Mouse (Mus musculus) heart, embryonic 12.5 days (tissue): Measurements from ENCODE around the gene Mrpl33. TPM values are rescaled to one million over a fixed set of nuclear protein-coding genes. Genes with fewer than 3 reads are reported as not detected.

Experiments used
- ATAC-seq: fragments of 200-750 bp; cut with Nextera tagmentation; 2 replicates; pipeline ENCODE4 v1.8.0; 2017; ENCODE audit warnings: moderate TSS enrichment, moderate library complexity; ENCODE audit not compliant: insufficient number of reproducible peaks, low FRiP score
- H3K27ac ChIP-seq: fragments of 300-500 bp; sonication (generic); 2 replicates; pipeline ENCODE4 v1.5.1; 2016; ENCODE audit warnings: mild to moderate bottlenecking, moderate library complexity; ENCODE audit not compliant: poor library complexity, severe bottlenecking
- H3K27me3 ChIP-seq: fragments of 300-500 bp; sonication (generic); replicated peaks from 2 replicates; pipeline ENCODE4 v1.6.1; 2016; ENCODE audit warnings: mild to moderate bottlenecking, moderate library complexity
- H3K36me3 ChIP-seq: fragments of 300-500 bp; sonication (generic); 2 replicates; pipeline ENCODE4 v1.6.1; 2016; ENCODE audit warnings: mild to moderate bottlenecking, moderate library complexity
- H3K4me1 ChIP-seq: fragments of 300-500 bp; sonication (generic); replicated peaks from 2 replicates; pipeline ENCODE4 v1.6.1; 2016; ENCODE audit warnings: mild to moderate bottlenecking
- H3K4me2 ChIP-seq: fragments of 300-500 bp; sonication (generic); 2 replicates; pipeline ENCODE4 v1.6.1; 2016; ENCODE audit warnings: mild to moderate bottlenecking, moderate library complexity
- H3K4me3 ChIP-seq: fragments of 300-500 bp; sonication (generic); 2 replicates; pipeline ENCODE4 v1.5.1; 2016; ENCODE audit warnings: mild to moderate bottlenecking
- H3K9ac ChIP-seq: fragments of 300-500 bp; sonication (generic); 2 replicates; pipeline ENCODE4 v1.6.1; 2016; ENCODE audit warnings: mild to moderate bottlenecking, moderate library complexity
- H3K9me3 ChIP-seq: fragments of 300-500 bp; sonication (generic); replicated peaks from 2 replicates; pipeline ENCODE4 v1.6.1; 2016; ENCODE audit warnings: mild to moderate bottlenecking, moderate library complexity
- WGBS: fragments of 180-500 bp; shearing (Covaris S2); methylation state at CpG from one replicate; pipeline ENCODE4 v1.1.7; 2016; 5-methylcytosine and 5-hydroxymethylcytosine counted together
- polyA plus RNA-seq: library from polyadenylated mRNA; unstranded; fragments of >200 nt; fragmentation: Nextera tagmentation; extraction: Ambion mirVana; gene quantifications from 2 replicates; pipeline ENCODE4 v1.2.1, GENCODE M21; 2016

Mrpl33 gene
- 372 TPM in 2 replicates for polyA plus RNA-seq

DNA sequence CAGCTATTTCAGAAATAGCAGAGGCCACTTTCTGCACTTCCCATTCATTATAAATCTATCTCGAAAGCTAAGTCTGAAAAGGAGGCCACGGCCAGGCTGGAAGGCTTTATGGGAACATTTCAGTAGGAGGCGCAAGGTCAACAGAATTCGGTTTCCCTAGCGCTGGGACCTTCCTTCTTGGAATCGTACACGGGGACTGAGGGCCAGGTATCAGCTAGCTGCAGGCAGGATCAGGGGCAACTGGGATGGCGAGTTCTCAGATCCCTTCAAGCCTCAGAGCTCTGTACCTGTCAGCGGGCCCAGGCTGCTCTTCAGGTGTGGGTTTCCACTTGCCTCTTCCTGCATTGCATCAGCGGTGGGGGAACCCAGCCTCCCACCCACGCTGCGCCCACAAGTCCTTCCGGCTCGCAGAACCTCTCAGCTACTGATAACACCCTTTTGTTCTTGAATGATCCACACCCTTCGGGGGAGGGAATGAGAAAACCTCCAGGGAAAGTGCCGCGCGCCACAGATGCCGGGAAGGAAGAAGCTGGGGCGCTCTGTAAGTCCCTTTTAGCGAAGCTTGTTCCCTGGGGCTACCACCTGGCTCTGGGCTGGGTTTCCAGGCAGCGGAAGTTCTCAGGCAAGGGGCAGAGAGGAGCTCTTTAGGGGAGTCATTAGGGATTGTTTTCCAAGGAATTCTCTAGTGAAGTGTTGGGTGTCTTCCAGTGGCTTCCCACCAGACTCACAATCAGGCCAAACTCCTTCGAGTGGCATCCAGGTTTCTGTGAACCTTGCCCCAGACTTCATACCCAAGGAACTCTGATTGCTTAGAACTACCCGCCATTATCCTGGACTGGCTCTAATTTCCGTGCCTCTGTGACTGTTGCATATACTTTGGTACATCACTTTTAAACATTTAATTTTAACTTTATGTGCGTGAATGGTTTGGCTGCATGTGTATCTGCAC, at the start of gene Mrpl33:
TSS of gene Mrpl33 (plus strand) at position 455 of the 949 bp plus-strand sequence.
- peak within 1 kb of the TSS; percentile 53 for H3K27ac ChIP-seq
- no peaks in the 10 kb centered on the region for H3K27me3 ChIP-seq
- H3K4me3 ChIP-seq = peak within 1 kb of the TSS; percentile 54
- H3K9ac ChIP-seq = peak within 1 kb of the TSS; percentile 74
- peaks cover 13% of the 10 kb centered on the region for H3K4me1 ChIP-seq
- peaks cover 6% of the 10 kb centered on the region for H3K9me3 ChIP-seq
- peak; percentile 59; the same call in 1 of the 2 replicates for ATAC-seq
- WGBS = 6% methylated on average over 26 of the region's 26 CpGs
- H3K4me2 ChIP-seq = peak within 1 kb of the TSS; percentile 92
- H3K36me3 ChIP-seq = no peaks in the 10 kb centered on the region

GRCm38 (mm10) chr5:31559401-31559800, 37.3 kb upstream of the Mrpl33 start:
- H3K27ac ChIP-seq = no peak overlapping the region
- peaks cover 8% of the 10 kb centered on the region for H3K4me1 ChIP-seq
- no peaks in the 10 kb centered on the region for H3K27me3 ChIP-seq
- H3K9ac ChIP-seq = no peak overlapping the region
- H3K4me3 ChIP-seq = no peak overlapping the region
- WGBS = 63% methylated on average over 1 of the region's 1 CpGs
- ATAC-seq = no peak
- H3K4me2 ChIP-seq = no peak overlapping the region
- no peaks in the 10 kb centered on the region for H3K9me3 ChIP-seq
- H3K36me3 ChIP-seq = peaks cover 44% of the 10 kb centered on the region

DNA sequence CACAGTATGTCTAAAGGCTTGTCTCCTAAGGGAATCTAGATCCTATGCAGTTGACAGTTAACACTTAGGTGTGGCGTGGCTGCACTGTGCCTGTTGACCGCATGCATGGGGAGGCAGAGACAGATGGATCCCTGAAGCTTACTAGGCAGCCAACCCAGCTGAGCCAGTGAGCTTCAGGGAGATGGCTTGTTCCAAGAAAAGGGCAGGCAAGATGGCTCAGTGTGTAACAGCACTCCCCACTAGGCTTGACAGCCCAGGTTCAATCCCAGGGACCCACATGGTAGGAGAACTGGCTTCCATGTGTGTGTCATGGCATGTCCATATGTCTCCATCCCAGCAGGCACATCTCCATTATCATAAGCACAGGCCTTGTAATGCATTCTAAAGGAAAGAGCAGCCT, 36.4 kb upstream of the Mrpl33 start:
- WGBS = 93% methylated on average over 2 of the region's 2 CpGs
- H3K27me3 ChIP-seq = no peaks in the 10 kb centered on the region
- H3K4me1 ChIP-seq = peaks cover 17% of the 10 kb centered on the region
- no peak overlapping the region for H3K4me2 ChIP-seq
- no peak overlapping the region for H3K9ac ChIP-seq
- ATAC-seq = no peak
- no peaks in the 10 kb centered on the region for H3K9me3 ChIP-seq
- no peak overlapping the region for H3K27ac ChIP-seq
- H3K36me3 ChIP-seq = peaks cover 36% of the 10 kb centered on the region
- no peak overlapping the region for H3K4me3 ChIP-seq

DNA sequence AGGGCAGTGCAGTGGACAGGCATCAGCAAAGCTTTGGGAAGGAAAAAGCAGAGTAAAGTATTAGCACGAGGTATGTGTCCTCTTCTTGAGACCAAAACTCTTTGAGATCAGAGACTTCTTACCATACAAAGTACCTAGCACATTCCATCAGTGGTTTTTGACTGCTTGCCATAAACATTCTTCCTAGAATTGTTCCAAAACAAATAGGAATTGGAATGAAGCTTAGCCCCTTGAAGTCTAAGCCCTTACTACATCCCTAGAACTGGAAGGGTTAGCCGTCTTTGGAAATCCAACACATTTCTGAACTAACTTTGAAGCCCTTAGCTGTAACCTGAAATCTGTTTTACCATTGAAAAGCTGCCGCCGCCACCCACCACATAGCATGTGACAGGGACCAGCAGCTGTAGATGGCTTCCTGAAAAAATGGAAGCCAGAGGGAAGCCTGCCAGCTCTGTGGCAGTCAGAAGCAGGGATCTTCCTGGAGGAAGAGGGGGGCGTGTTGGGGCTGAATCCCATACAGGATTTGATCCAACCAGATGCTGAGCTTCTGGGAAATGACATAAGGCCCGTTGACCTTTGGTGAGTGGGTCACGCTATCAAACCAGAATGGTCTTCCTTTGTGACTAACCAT, 34.6 kb upstream of the Mrpl33 start:
- WGBS = 86% methylated on average over 7 of the region's 7 CpGs
- H3K4me3 ChIP-seq = no peak overlapping the region
- H3K9me3 ChIP-seq = no peaks in the 10 kb centered on the region
- no peak for ATAC-seq
- H3K27ac ChIP-seq = no peak overlapping the region
- no peaks in the 10 kb centered on the region for H3K27me3 ChIP-seq
- H3K9ac ChIP-seq = no peak overlapping the region
- H3K4me2 ChIP-seq = no peak overlapping the region
- H3K36me3 ChIP-seq = peaks cover 24% of the 10 kb centered on the region
- peaks cover 18% of the 10 kb centered on the region for H3K4me1 ChIP-seq

GRCm38 (mm10) chr5:31563496-31563895, 33.2 kb upstream of the Mrpl33 start:
- 3% methylated on average over 6 of the region's 6 CpGs for WGBS
- Histone ChIP-seq H3K9me3 (no peaks in the 10 kb centered on the region), H3K27me3 (no peaks in the 10 kb centered on the region), H3K27ac (0 out of 2 replicates have a peak overlapping the region, but pooled peaks have one; percentile 31), H3K4me2 (peak overlapping the region; percentile 21; the same call in 1 of the 2 replicates), H3K9ac (no peak overlapping the region), H3K4me3 (no peak overlapping the region), H3K4me1 (peaks cover 29% of the 10 kb centered on the region), H3K36me3 (peaks cover 16% of the 10 kb centered on the region)
- no peak for ATAC-seq

GRCm38 (mm10) chr5:31563905-31564304, 32.8 kb upstream of the Mrpl33 start:
- no peaks in the 10 kb centered on the region for H3K9me3 ChIP-seq
- no peak for ATAC-seq
- peak overlapping the region; percentile 21; the same call in 1 of the 2 replicates for H3K4me2 ChIP-seq
- no peaks in the 10 kb centered on the region for H3K27me3 ChIP-seq
- H3K9ac ChIP-seq = no peak overlapping the region
- H3K4me3 ChIP-seq = no peak overlapping the region
- H3K27ac ChIP-seq = 0 out of 2 replicates have a peak overlapping the region, but pooled peaks have one; percentile 69
- H3K4me1 ChIP-seq = peaks cover 33% of the 10 kb centered on the region
- 32% methylated on average over 7 of the region's 7 CpGs for WGBS
- peaks cover 16% of the 10 kb centered on the region for H3K36me3 ChIP-seq

DNA sequence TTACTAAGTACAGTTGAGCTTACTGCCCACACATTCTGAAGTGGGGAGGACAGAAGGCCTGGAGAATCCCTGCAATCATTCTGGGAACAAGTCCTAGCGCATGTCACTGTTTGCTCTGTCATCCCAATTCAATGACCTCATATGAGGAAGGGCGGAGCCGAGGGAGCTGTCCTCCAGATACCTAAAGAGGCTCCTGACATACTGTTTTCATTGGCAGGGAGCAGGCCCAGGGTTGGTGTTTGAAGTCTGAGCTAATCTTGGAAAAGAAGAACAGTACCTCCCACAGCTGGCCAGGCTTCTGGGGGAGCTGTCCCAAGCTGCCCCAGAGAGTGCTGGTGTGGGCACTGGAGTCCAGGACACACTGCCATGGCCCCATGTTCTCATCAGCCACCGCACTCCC, 31.8 kb upstream of the Mrpl33 start:
- H3K27me3 ChIP-seq = no peaks in the 10 kb centered on the region
- peak overlapping the region; percentile 69 for H3K27ac ChIP-seq
- H3K4me3 ChIP-seq = no peak overlapping the region
- WGBS = 49% methylated on average over 4 of the region's 4 CpGs
- no peaks in the 10 kb centered on the region for H3K9me3 ChIP-seq
- peaks cover 42% of the 10 kb centered on the region for H3K4me1 ChIP-seq
- peaks cover 7% of the 10 kb centered on the region for H3K36me3 ChIP-seq
- H3K4me2 ChIP-seq = no peak overlapping the region
- ATAC-seq = peak; percentile 19; the same call in 1 of the 2 replicates
- H3K9ac ChIP-seq = no peak overlapping the region; the same call in 1 of the 2 replicates

- no peaks in the 10 kb centered on the region for H3K36me3 ChIP-seq
- H3K27ac ChIP-seq = no peak overlapping the region
- no peak overlapping the region for H3K4me2 ChIP-seq
- H3K9ac ChIP-seq = no peak overlapping the region
- no peaks in the 10 kb centered on the region for H3K9me3 ChIP-seq
- H3K4me1 ChIP-seq = peaks cover 52% of the 10 kb centered on the region
- no peaks in the 10 kb centered on the region for H3K27me3 ChIP-seq
- no peak for ATAC-seq
- H3K4me3 ChIP-seq = no peak overlapping the region
- WGBS = 92% methylated on average over 7 of the region's 7 CpGs
Measured at GRCm38 (mm10) chr5:31566026-31566425, 30.7 kb upstream of the Mrpl33 start.

- H3K4me2 ChIP-seq = no peak overlapping the region
- H3K36me3 ChIP-seq = no peaks in the 10 kb centered on the region
- WGBS = 67% methylated on average over 3 of the region's 3 CpGs
- H3K27me3 ChIP-seq = no peaks in the 10 kb centered on the region
- no peak overlapping the region for H3K27ac ChIP-seq
- peaks cover 55% of the 10 kb centered on the region for H3K4me1 ChIP-seq
- ATAC-seq = no peak
- H3K9me3 ChIP-seq = no peaks in the 10 kb centered on the region
- no peak overlapping the region for H3K9ac ChIP-seq
- H3K4me3 ChIP-seq = no peak overlapping the region
Measured at GRCm38 (mm10) chr5:31566457-31566856, 30.3 kb upstream of the Mrpl33 start.

GRCm38 (mm10) chr5:31567951-31568657, 28.6 kb upstream of the Mrpl33 start:
- no peak overlapping the region for H3K4me2 ChIP-seq
- peak; percentile 66; the same call in 1 of the 2 replicates for ATAC-seq
- H3K9ac ChIP-seq = no peak overlapping the region
- no peaks in the 10 kb centered on the region for H3K9me3 ChIP-seq
- 31% methylated on average over 5 of the region's 5 CpGs for WGBS
- H3K36me3 ChIP-seq = no peaks in the 10 kb centered on the region
- H3K27me3 ChIP-seq = no peaks in the 10 kb centered on the region
- H3K27ac ChIP-seq = peak overlapping the region; percentile 100
- no peak overlapping the region for H3K4me3 ChIP-seq
- H3K4me1 ChIP-seq = peaks cover 63% of the 10 kb centered on the region
